Mouse (Mus musculus) liver, embryonic 14.5 days (tissue): Measurements from ENCODE around the gene Sarm1. TPM values are rescaled to one million over a fixed set of nuclear protein-coding genes. Genes with fewer than 3 reads are reported as not detected.
A peak's percentile ranks its signal among the peaks of the same experiment; 100 is the strongest.

Experiments used
- ATAC-seq: fragments of 200-750 bp; cut with Nextera tagmentation; 2 replicates; pipeline ENCODE4 v1.8.0; 2017; ENCODE audit warnings: moderate number of reproducible peaks, mild to moderate bottlenecking, moderate library complexity; ENCODE audit not compliant: insufficient read depth
- DNase-seq, 3 experiments: peaks; one replicate each; pipeline ENCODE4 v3.0.0-alpha.2; 2012 to 2013; ENCODE audit warnings: low read depth in 3 of 3, low spot score in 3 of 3
- H3K27ac ChIP-seq: fragments of 300-500 bp; sonication (generic); 2 replicates; pipeline ENCODE4 v1.5.1; 2014; ENCODE audit warnings: moderate library complexity, mild to moderate bottlenecking, control low read depth, inconsistent platforms
- H3K27me3 ChIP-seq: fragments of 300-500 bp; sonication (generic); 2 replicates; pipeline ENCODE4 v1.6.1; 2014; ENCODE audit warnings: mild to moderate bottlenecking, low read length, moderate library complexity; ENCODE audit not compliant: control insufficient read depth, insufficient read depth
- H3K36me3 ChIP-seq: fragments of 300-500 bp; sonication (generic); replicated peaks from 2 replicates; pipeline ENCODE4 v1.6.1; 2014; ENCODE audit warnings: low read depth; ENCODE audit not compliant: control insufficient read depth, insufficient read depth
- H3K4me1 ChIP-seq, 2 experiments: fragments of 200-500 bp in 1 of 2; fragments of 300-500 bp in 1 of 2; sonication (generic) in 1 of 2; replicated peaks; 2 replicates each; pipeline ENCODE4 v1.6.1; 2012 to 2014; ENCODE audit warnings: antibody characterized with exemption in 1 of 2, inconsistent platforms in 1 of 2, low read length in 1 of 2; ENCODE audit not compliant: control insufficient read depth in 2 of 2, insufficient read depth in 2 of 2
- H3K4me2 ChIP-seq: fragments of 300-500 bp; sonication (generic); 2 replicates; pipeline ENCODE4 v1.6.1; 2014; ENCODE audit warnings: low read depth, mild to moderate bottlenecking, control low read depth, moderate library complexity
- H3K4me3 ChIP-seq, 2 experiments: fragments of 200-500 bp in 1 of 2; fragments of 300-500 bp in 1 of 2; sonication (generic) in 1 of 2; 2 replicates each; pipeline ENCODE4 v1.5.1; 2012 to 2014; ENCODE audit warnings: low read depth in 2 of 2, low read length in 2 of 2, mild to moderate bottlenecking in 2 of 2, control low read depth in 1 of 2, inconsistent platforms in 1 of 2, moderate library complexity in 1 of 2; ENCODE audit not compliant: insufficient read depth in 1 of 2
- H3K9ac ChIP-seq: fragments of 300-500 bp; sonication (generic); replicated peaks from 2 replicates; pipeline ENCODE4 v1.6.1; 2014; ENCODE audit warnings: mild to moderate bottlenecking, control low read depth, moderate library complexity
- H3K9me3 ChIP-seq: fragments of 300-500 bp; sonication (generic); 2 replicates; pipeline ENCODE4 v1.6.1; 2016; ENCODE audit warnings: low read length, mixed read lengths; ENCODE audit not compliant: control insufficient read depth
- CTCF ChIP-seq: IDR thresholded peaks from 2 replicates; pipeline ENCODE4 v1.5.1; 2016; ENCODE audit warnings: antibody characterized with exemption, low read depth, control low read depth
- EP300 ChIP-seq: IDR thresholded peaks from 2 replicates; pipeline ENCODE4 v1.6.1; 2016; ENCODE audit warnings: antibody characterized with exemption, low read depth
- WGBS: fragments of 180-500 bp; shearing (Covaris S2); extraction: QIAGEN DNeasy Blood & Tissue Kit; methylation state at CpG from one replicate; pipeline ENCODE4 v1.1.7; 2014; ENCODE audit not compliant: insufficient replicate concordance; 5-methylcytosine and 5-hydroxymethylcytosine counted together
- polyA plus RNA-seq, 2 experiments: library from polyadenylated mRNA; depleted of rRNA in 1 of 2; stranded (reverse) in 1 of 2; unstranded in 1 of 2; fragments of >200 nt; fragmentation: Nextera tagmentation in 1 of 2; extraction: Ambion mirVana in 1 of 2; gene quantifications; 2 replicates each; pipeline versions ENCODE4 v1.2.1 to v1.2.3; 2012 to 2014

The Sarm1 gene
- polyA plus RNA-seq, 2 experiments = 0.09 to 0.15 TPM

DNA sequence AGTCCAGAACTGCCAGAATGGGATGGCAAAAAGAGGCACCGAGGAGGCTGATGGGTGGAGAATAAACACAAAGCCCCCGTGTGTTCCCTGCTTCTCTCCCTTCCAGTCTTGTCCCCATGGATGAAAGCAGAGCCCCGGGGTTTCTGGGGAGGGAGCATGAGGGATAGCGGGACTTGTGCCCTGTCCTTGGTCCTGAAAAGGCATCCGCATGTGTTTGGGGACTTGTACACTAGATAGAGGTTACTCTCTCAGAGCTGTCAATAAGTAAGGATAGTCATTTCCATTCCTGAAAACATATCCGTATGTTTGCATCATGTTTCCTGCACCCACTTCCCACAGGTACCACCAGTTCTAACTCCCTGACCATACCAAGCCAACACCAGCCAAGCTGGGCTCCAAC lies 1.6 kb downstream of the Sarm1 start:
- Histone ChIP-seq H3K27ac (no peak overlapping the region), H3K4me1 (no peaks in the 10 kb centered on the region; a peak in 1 of 4 replicates), H3K9ac (no peak overlapping the region), H3K4me2 (no peak overlapping the region), H3K36me3 (no peaks in the 10 kb centered on the region), H3K4me3 (no peak overlapping the region), H3K9me3 (no peaks in the 10 kb centered on the region), H3K27me3 (peaks cover 44% of the 10 kb centered on the region)
- DNase-seq (no peak), ATAC-seq (no peak)
- WGBS = 5% methylated on average over 6 of the region's 6 CpGs
- no peak for TF ChIP-seq EP300
- no peak for TF ChIP-seq CTCF

DNA sequence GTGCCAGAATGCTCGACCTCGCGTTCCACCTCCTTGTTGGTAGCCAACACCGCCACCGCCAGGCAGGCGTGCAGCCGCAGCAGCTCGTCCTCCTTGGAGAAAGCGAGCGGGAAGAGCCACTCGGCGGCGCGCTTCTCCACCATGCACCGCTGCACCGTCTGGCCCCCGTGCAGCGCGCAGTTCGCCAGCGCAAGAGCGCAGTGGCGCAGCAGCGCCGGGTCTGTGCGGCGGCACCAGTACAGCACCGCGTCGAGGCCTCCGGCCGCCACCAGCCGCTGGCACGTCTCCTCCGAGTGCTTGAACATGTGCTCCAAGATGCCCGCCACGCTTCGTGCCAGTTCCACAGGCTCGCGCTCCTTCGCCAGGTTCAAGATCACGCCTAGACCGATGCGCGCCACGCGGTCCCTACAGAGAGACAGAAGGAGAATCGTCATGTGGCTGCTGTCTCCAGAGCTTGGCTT lies 6.7 kb downstream of the Sarm1 start:
- ATAC-seq (no peak), DNase-seq (no peak)
- no peaks in the 10 kb centered on the region for H3K9me3 ChIP-seq
- WGBS = 9% methylated on average over 47 of the region's 48 CpGs
- H3K36me3 ChIP-seq = no peaks in the 10 kb centered on the region
- peaks cover 52% of the 10 kb centered on the region for H3K27me3 ChIP-seq
- H3K4me2 ChIP-seq = peak overlapping the region; percentile 11
- H3K4me1 ChIP-seq = no peaks in the 10 kb centered on the region
- no peak overlapping the region for H3K27ac ChIP-seq
- no peak overlapping the region for H3K9ac ChIP-seq
- TF ChIP-seq EP300 = no peak
- TF ChIP-seq CTCF = peak; percentile 31; the same call in 1 of the 2 replicates
- H3K4me3 ChIP-seq = no peak overlapping the region

DNA sequence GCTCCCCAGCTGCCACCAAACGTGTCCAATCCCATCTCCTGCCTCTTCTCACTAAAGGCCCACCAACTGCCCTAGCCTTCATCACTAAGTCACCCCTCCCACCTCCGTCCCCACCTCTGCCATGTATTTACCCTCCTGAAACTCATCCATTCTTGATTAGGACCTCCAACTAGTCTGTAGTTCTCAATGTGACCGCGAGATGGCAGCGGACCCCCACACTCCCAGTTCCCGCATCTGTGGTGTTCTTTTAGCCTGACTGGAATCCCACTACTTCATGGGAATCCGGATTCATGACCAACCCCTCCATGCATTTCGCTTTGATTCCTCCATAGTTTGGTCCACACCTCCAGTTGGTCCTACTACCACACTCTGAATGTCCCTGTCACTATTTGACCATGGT lies 9.4 kb downstream of the Sarm1 start:
- no peak overlapping the region for H3K4me2 ChIP-seq
- no peaks in the 10 kb centered on the region for H3K36me3 ChIP-seq
- H3K4me1 ChIP-seq = no peaks in the 10 kb centered on the region
- H3K27me3 ChIP-seq = peaks cover 42% of the 10 kb centered on the region
- H3K27ac ChIP-seq = no peak overlapping the region
- 1% methylated on average over 8 of the region's 8 CpGs for WGBS
- H3K4me3 ChIP-seq = no peak overlapping the region
- no peak overlapping the region for H3K9ac ChIP-seq
- no peak for DNase-seq
- ATAC-seq = no peak
- TF ChIP-seq EP300 = no peak
- peak; percentile 87 for TF ChIP-seq CTCF
- no peaks in the 10 kb centered on the region for H3K9me3 ChIP-seq

DNA sequence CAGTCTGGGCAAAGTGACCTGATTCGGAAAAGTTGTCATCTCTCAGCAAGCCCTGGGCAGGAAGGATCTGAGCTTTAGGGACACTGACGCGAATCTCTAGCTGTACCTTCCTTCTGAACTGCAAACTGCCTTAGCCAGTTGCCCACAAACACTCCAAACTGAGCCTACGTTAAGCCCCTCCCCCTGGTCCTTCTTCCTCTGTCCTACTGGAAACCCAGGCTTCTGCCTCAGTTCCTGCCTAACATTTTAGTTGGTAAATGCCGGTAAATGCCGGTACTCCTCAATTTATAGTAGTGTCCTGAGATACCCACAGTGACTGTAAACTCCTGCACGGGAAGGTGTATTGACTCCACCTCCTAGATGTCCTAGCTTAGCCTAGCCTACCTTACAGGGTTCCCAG lies 13.9 kb downstream of the Sarm1 start:
- Histone ChIP-seq H3K27me3 (peaks cover 18% of the 10 kb centered on the region), H3K9me3 (no peaks in the 10 kb centered on the region), H3K4me1 (no peaks in the 10 kb centered on the region), H3K9ac (no peak overlapping the region), H3K4me2 (no peak overlapping the region), H3K4me3 (no peak overlapping the region), H3K36me3 (no peaks in the 10 kb centered on the region), H3K27ac (no peak overlapping the region)
- 37% methylated on average over 7 of the region's 7 CpGs for WGBS
- TF ChIP-seq CTCF (no peak), EP300 (no peak)
- no peak for DNase-seq
- ATAC-seq = no peak

GRCm38 (mm10) chr11:78475289-78475688 lies 22.3 kb downstream of the Sarm1 start:
- ATAC-seq (no peak), DNase-seq (no peak)
- H3K9ac ChIP-seq = no peak overlapping the region
- no peaks in the 10 kb centered on the region for H3K4me1 ChIP-seq
- TF ChIP-seq CTCF (no peak), EP300 (no peak)
- 31% methylated on average over 3 of the region's 3 CpGs for WGBS
- H3K36me3 ChIP-seq = no peaks in the 10 kb centered on the region
- no peaks in the 10 kb centered on the region for H3K27me3 ChIP-seq
- H3K9me3 ChIP-seq = no peaks in the 10 kb centered on the region
- no peak overlapping the region for H3K4me2 ChIP-seq
- H3K4me3 ChIP-seq = no peak overlapping the region
- H3K27ac ChIP-seq = no peak overlapping the region
